Mouse (Mus musculus) liver, postnatal 0 days (tissue): ENCODE measurements around the gene Spsb1. TPM values are rescaled to one million over a fixed set of nuclear protein-coding genes. Genes with fewer than 3 reads are reported as not detected.

Experiments
- ATAC-seq: fragments of 200-750 bp; cut with Nextera tagmentation; 2 replicates; pipeline ENCODE4 v1.8.0; 2017; ENCODE audit warnings: mild to moderate bottlenecking, moderate library complexity
- DNase-seq: peaks from one replicate; pipeline ENCODE4 v3.0.0-alpha.2; 2016
- H3K27ac ChIP-seq: fragments of 300-500 bp; sonication (generic); 2 replicates; pipeline ENCODE4 v1.5.1; 2014; ENCODE audit warnings: antibody characterized with exemption, moderate library complexity, mild to moderate bottlenecking, low read depth
- H3K27me3 ChIP-seq: fragments of 300-500 bp; sonication (generic); 2 replicates; pipeline ENCODE4 v1.6.1; 2014; ENCODE audit warnings: low read length, control low read depth, mixed read lengths; ENCODE audit not compliant: insufficient read depth
- H3K36me3 ChIP-seq: fragments of 300-500 bp; sonication (generic); replicated peaks from 2 replicates; pipeline ENCODE4 v1.6.1; 2014; ENCODE audit warnings: mild to moderate bottlenecking, control low read depth, low read length, moderate library complexity, mixed read lengths; ENCODE audit not compliant: insufficient read depth
- H3K4me1 ChIP-seq: fragments of 300-500 bp; sonication (generic); 2 replicates; pipeline ENCODE4 v1.6.1; 2014; ENCODE audit warnings: antibody characterized with exemption, mild to moderate bottlenecking, control low read depth; ENCODE audit not compliant: insufficient read depth
- H3K4me2 ChIP-seq: fragments of 300-500 bp; sonication (generic); 2 replicates; pipeline ENCODE4 v1.6.1; 2014; ENCODE audit warnings: low read depth, mild to moderate bottlenecking, low read length, moderate library complexity, mixed read lengths
- H3K4me3 ChIP-seq: fragments of 300-500 bp; sonication (generic); 2 replicates; pipeline ENCODE4 v1.5.1; 2014; ENCODE audit warnings: low read depth, low read length
- H3K9ac ChIP-seq: fragments of 300-500 bp; sonication (generic); replicated peaks from 2 replicates; pipeline ENCODE4 v1.6.1; 2014; ENCODE audit warnings: mild to moderate bottlenecking, moderate library complexity
- H3K9me3 ChIP-seq: fragments of 300-500 bp; sonication (generic); 2 replicates; pipeline ENCODE4 v1.6.1; 2016; ENCODE audit warnings: mild to moderate bottlenecking, control low read depth, low read length, mixed read lengths
- CTCF ChIP-seq: sonication (generic); IDR thresholded peaks from 2 replicates; pipeline ENCODE4 v1.5.1; 2016; ENCODE audit warnings: antibody characterized with exemption, low read depth
- EP300 ChIP-seq: IDR thresholded peaks from 2 replicates; pipeline ENCODE4 v1.6.1; 2016; ENCODE audit warnings: antibody characterized with exemption, low read depth, mild to moderate bottlenecking
- WGBS: fragments of 180-500 bp; shearing (Covaris S2); extraction: QIAGEN DNeasy Blood & Tissue Kit; methylation state at CpG from one replicate; pipeline ENCODE4 v1.1.7; 2014; ENCODE audit not compliant: insufficient replicate concordance; 5-methylcytosine and 5-hydroxymethylcytosine counted together
- polyA plus RNA-seq: library from polyadenylated mRNA; unstranded; fragments of >200 nt; fragmentation: Nextera tagmentation; extraction: Ambion mirVana; gene quantifications from 2 replicates; pipeline ENCODE4 v1.2.1, GENCODE M21; 2015

Spsb1 gene
- polyA plus RNA-seq, 1 experiment from 2014 or later: 1.7 TPM

GRCm38 (mm10) chr4:149896024-149896538 lies 58.8 kb downstream of the Spsb1 start:
- no peaks in the 10 kb centered on the region for H3K4me1 ChIP-seq
- no peak overlapping the region for H3K9ac ChIP-seq
- no peak overlapping the region for H3K27ac ChIP-seq
- no peak overlapping the region for H3K4me3 ChIP-seq
- H3K9me3 ChIP-seq: no peaks in the 10 kb centered on the region
- H3K36me3 ChIP-seq: no peaks in the 10 kb centered on the region
- H3K4me2 ChIP-seq: no peak overlapping the region
- TF ChIP-seq CTCF (no peak), EP300 (no peak)
- WGBS: 67% methylated on average over 12 of the region's 12 CpGs
- DNase-seq (no peak), ATAC-seq (no peak)
- no peaks in the 10 kb centered on the region for H3K27me3 ChIP-seq

- Histone ChIP-seq H3K4me3 (no peak overlapping the region), H3K27ac (no peak overlapping the region), H3K27me3 (no peaks in the 10 kb centered on the region), H3K4me1 (no peaks in the 10 kb centered on the region), H3K4me2 (no peak overlapping the region), H3K9ac (no peak overlapping the region), H3K9me3 (no peaks in the 10 kb centered on the region), H3K36me3 (no peaks in the 10 kb centered on the region)
- TF ChIP-seq EP300 (no peak), CTCF (no peak)
- WGBS: 49% methylated on average over 7 of the region's 7 CpGs
- DNase-seq (no peak), ATAC-seq (no peak)
These were observed 59.6 kb downstream of the Spsb1 start for GRCm38 (mm10) chr4:149895226-149895625.

- Histone ChIP-seq H3K4me3 (no peak overlapping the region), H3K4me1 (no peaks in the 10 kb centered on the region), H3K27me3 (no peaks in the 10 kb centered on the region), H3K9ac (no peak overlapping the region), H3K36me3 (no peaks in the 10 kb centered on the region), H3K9me3 (no peaks in the 10 kb centered on the region), H3K4me2 (no peak overlapping the region), H3K27ac (no peak overlapping the region)
- no peak for TF ChIP-seq EP300
- TF ChIP-seq CTCF: no peak
- 88% methylated on average over 7 of the region's 7 CpGs for WGBS
- DNase-seq: no peak
- no peak for ATAC-seq
These were observed 60.5 kb downstream of the Spsb1 start for GRCm38 (mm10) chr4:149894300-149894699.

GRCm38 (mm10) chr4:149893611-149894151 lies 61.2 kb downstream of the Spsb1 start:
- H3K27ac ChIP-seq: no peak overlapping the region
- DNase-seq (no peak), ATAC-seq (no peak)
- no peak for TF ChIP-seq EP300
- TF ChIP-seq CTCF: no peak
- H3K27me3 ChIP-seq: no peaks in the 10 kb centered on the region
- no peaks in the 10 kb centered on the region for H3K4me1 ChIP-seq
- no peak overlapping the region for H3K4me2 ChIP-seq
- H3K9me3 ChIP-seq: no peaks in the 10 kb centered on the region
- no peak overlapping the region for H3K4me3 ChIP-seq
- no peak overlapping the region for H3K9ac ChIP-seq
- 63% methylated on average over 11 of the region's 11 CpGs for WGBS
- no peaks in the 10 kb centered on the region for H3K36me3 ChIP-seq

- H3K4me2 ChIP-seq: no peak overlapping the region
- no peak overlapping the region for H3K9ac ChIP-seq
- 84% methylated on average over 5 of the region's 5 CpGs for WGBS
- no peak overlapping the region for H3K4me3 ChIP-seq
- H3K27ac ChIP-seq: no peak overlapping the region
- no peak for DNase-seq
- no peaks in the 10 kb centered on the region for H3K36me3 ChIP-seq
- ATAC-seq: no peak
- no peaks in the 10 kb centered on the region for H3K4me1 ChIP-seq
- no peaks in the 10 kb centered on the region for H3K27me3 ChIP-seq
- no peaks in the 10 kb centered on the region for H3K9me3 ChIP-seq
- TF ChIP-seq EP300: no peak
- TF ChIP-seq CTCF: no peak
These were observed 63.5 kb downstream of the Spsb1 start for GRCm38 (mm10) chr4:149891172-149891960.

- DNase-seq (no peak), ATAC-seq (no peak)
- no peaks in the 10 kb centered on the region for H3K9me3 ChIP-seq
These were observed 64.3 kb downstream of the Spsb1 start for GRCm38 (mm10) chr4:149890551-149890950.

More at GRCm38 (mm10) chr4:149890551-149890950, 64.3 kb downstream of the Spsb1 start:
- no peaks in the 10 kb centered on the region for H3K36me3 ChIP-seq
- no peak overlapping the region for H3K9ac ChIP-seq
- 68% methylated on average over 8 of the region's 8 CpGs for WGBS
- H3K27ac ChIP-seq: peak overlapping the region; percentile 55; the same call in 1 of the 2 replicates
- H3K27me3 ChIP-seq: no peaks in the 10 kb centered on the region
- no peak overlapping the region for H3K4me3 ChIP-seq
- no peak overlapping the region for H3K4me2 ChIP-seq
- TF ChIP-seq CTCF (no peak), EP300 (no peak)
- no peaks in the 10 kb centered on the region for H3K4me1 ChIP-seq
